Mouse (Mus musculus) hindbrain, postnatal 0 days (tissue): ENCODE measurements around the gene Ntrk1. TPM values are rescaled to one million over a fixed set of nuclear protein-coding genes. Genes with fewer than 3 reads are reported as not detected.

Experiments used
- ATAC-seq: fragments of 200-750 bp; cut with Nextera tagmentation; 2 replicates; pipeline ENCODE4 v1.8.0; 2017; ENCODE audit warnings: mild to moderate bottlenecking, moderate TSS enrichment, moderate library complexity
- DNase-seq: peaks from one replicate; pipeline ENCODE4 v3.0.0-alpha.2; 2015; ENCODE audit warnings: low spot score
- H3K27ac ChIP-seq: fragments of 300-500 bp; sonication (generic); 2 replicates; pipeline ENCODE4 v1.5.1; 2014; ENCODE audit warnings: mild to moderate bottlenecking
- H3K27me3 ChIP-seq: fragments of 300-500 bp; sonication (generic); 2 replicates; pipeline ENCODE4 v1.6.1; 2014; ENCODE audit warnings: low read length, mixed read lengths; ENCODE audit not compliant: insufficient read depth
- H3K36me3 ChIP-seq: fragments of 300-500 bp; sonication (generic); 2 replicates; pipeline ENCODE4 v1.6.1; 2014; ENCODE audit warnings: low read length, mixed read lengths; ENCODE audit not compliant: insufficient read depth
- H3K4me1 ChIP-seq: fragments of 300-500 bp; sonication (generic); 2 replicates; pipeline ENCODE4 v1.6.1; 2014; ENCODE audit warnings: antibody characterized with exemption, low read length, mixed read lengths; ENCODE audit not compliant: insufficient read depth
- H3K4me2 ChIP-seq: fragments of 300-500 bp; sonication (generic); 2 replicates; pipeline ENCODE4 v1.6.1; 2014; ENCODE audit warnings: low read depth, mild to moderate bottlenecking, low read length, moderate library complexity, mixed read lengths
- H3K4me3 ChIP-seq: fragments of 300-500 bp; sonication (generic); 2 replicates; pipeline ENCODE4 v1.5.1; 2014; ENCODE audit warnings: low read length
- H3K9ac ChIP-seq: fragments of 300-500 bp; sonication (generic); replicated peaks from 2 replicates; pipeline ENCODE4 v1.6.1; 2014; ENCODE audit warnings: mild to moderate bottlenecking, low read length, moderate library complexity, mixed read lengths
- H3K9me3 ChIP-seq: fragments of 300-500 bp; sonication (generic); 2 replicates; pipeline ENCODE4 v1.6.1; 2016; ENCODE audit warnings: low read length, mixed read lengths
- CTCF ChIP-seq: IDR thresholded peaks from 2 replicates; pipeline ENCODE4 v1.5.1; 2016; ENCODE audit warnings: antibody characterized with exemption, control low read depth, low read depth
- WGBS: fragments of 180-500 bp; shearing (Covaris S2); extraction: QIAGEN DNeasy Blood & Tissue Kit; methylation state at CpG from one replicate; pipeline ENCODE4 v1.1.7; 2014; 5-methylcytosine and 5-hydroxymethylcytosine counted together
- polyA plus RNA-seq: library from polyadenylated mRNA; unstranded; fragments of >200 nt; fragmentation: Nextera tagmentation; extraction: Ambion mirVana; gene quantifications from 2 replicates; pipeline ENCODE4 v1.2.1, GENCODE M21; 2015
- total RNA-seq: library from RNA; depleted of rRNA; stranded (reverse); fragments of >200 nt; gene quantifications from 2 replicates; pipeline ENCODE4 v1.2.3, GENCODE M21; 2014

The Ntrk1 gene
- total and polyA plus RNA-seq, 2 experiments from 2014 or later: 4.8 to 5.2 TPM

- no peak for TF ChIP-seq CTCF
- Histone ChIP-seq H3K4me3 (no peak overlapping the region), H3K4me1 (no peaks in the 10 kb centered on the region), H3K4me2 (peak overlapping the region; percentile 27; the same call in 1 of the 2 replicates), H3K27me3 (no peaks in the 10 kb centered on the region), H3K36me3 (no peaks in the 10 kb centered on the region), H3K9me3 (no peaks in the 10 kb centered on the region), H3K27ac (no peak overlapping the region), H3K9ac (no peak overlapping the region)
- DNase-seq (no peak), ATAC-seq (no peak)
- 36% methylated on average over 18 of the region's 18 CpGs for WGBS
Measured at GRCm38 (mm10) chr3:87745036-87745659, 49.8 kb downstream of the Ntrk1 start.

- 82% methylated on average over 4 of the region's 4 CpGs for WGBS
- Histone ChIP-seq H3K36me3 (peaks cover under 1% of the 10 kb centered on the region; the same call in 1 of the 2 replicates), H3K9ac (no peak overlapping the region), H3K9me3 (no peaks in the 10 kb centered on the region), H3K4me3 (no peak overlapping the region), H3K27ac (no peak overlapping the region), H3K4me1 (no peaks in the 10 kb centered on the region), H3K27me3 (no peaks in the 10 kb centered on the region), H3K4me2 (no peak overlapping the region)
- DNase-seq (no peak), ATAC-seq (no peak)
- no peak for TF ChIP-seq CTCF
Measured at GRCm38 (mm10) chr3:87743927-87744326, 51.0 kb downstream of the Ntrk1 start.

GRCm38 (mm10) chr3:87742735-87743134, 52.2 kb downstream of the Ntrk1 start:
- ATAC-seq (no peak), DNase-seq (no peak)
- Histone ChIP-seq H3K9me3 (no peaks in the 10 kb centered on the region), H3K4me2 (no peak overlapping the region), H3K27ac (no peak overlapping the region), H3K9ac (no peak overlapping the region), H3K4me3 (no peak overlapping the region), H3K27me3 (no peaks in the 10 kb centered on the region), H3K4me1 (no peaks in the 10 kb centered on the region), H3K36me3 (peaks cover 12% of the 10 kb centered on the region; the same call in 1 of the 2 replicates)
- 89% methylated on average over 16 of the region's 16 CpGs for WGBS
- TF ChIP-seq CTCF: no peak

- WGBS: 84% methylated on average over 3 of the region's 3 CpGs
- peaks cover 16% of the 10 kb centered on the region; the same call in 1 of the 2 replicates for H3K36me3 ChIP-seq
- H3K27ac ChIP-seq: no peak overlapping the region
- DNase-seq: no peak
- no peaks in the 10 kb centered on the region for H3K4me1 ChIP-seq
- H3K4me3 ChIP-seq: no peak overlapping the region
- no peaks in the 10 kb centered on the region for H3K27me3 ChIP-seq
- ATAC-seq: no peak
- H3K9ac ChIP-seq: no peak overlapping the region
- H3K9me3 ChIP-seq: no peaks in the 10 kb centered on the region
- no peak for TF ChIP-seq CTCF
- no peak overlapping the region for H3K4me2 ChIP-seq
Measured at GRCm38 (mm10) chr3:87742013-87742412, 52.9 kb downstream of the Ntrk1 start.

GRCm38 (mm10) chr3:87738906-87739305, 56.1 kb downstream of the Ntrk1 start:
- WGBS: 72% methylated on average over 5 of the region's 5 CpGs
- Histone ChIP-seq H3K9me3 (no peaks in the 10 kb centered on the region), H3K9ac (no peak overlapping the region), H3K4me3 (no peak overlapping the region), H3K27me3 (no peaks in the 10 kb centered on the region; the same call in 1 of the 2 replicates), H3K4me2 (no peak overlapping the region), H3K36me3 (peaks cover 45% of the 10 kb centered on the region), H3K4me1 (no peaks in the 10 kb centered on the region), H3K27ac (no peak overlapping the region)
- ATAC-seq (no peak), DNase-seq (no peak)
- TF ChIP-seq CTCF: no peak

- H3K4me2 ChIP-seq: no peak overlapping the region
- H3K27ac ChIP-seq: no peak overlapping the region
- H3K9me3 ChIP-seq: no peaks in the 10 kb centered on the region
- DNase-seq: no peak
- no peak overlapping the region for H3K4me3 ChIP-seq
- H3K9ac ChIP-seq: no peak overlapping the region
- 90% methylated on average over 9 of the region's 9 CpGs for WGBS
- H3K27me3 ChIP-seq: no peaks in the 10 kb centered on the region; the same call in 1 of the 2 replicates
- H3K4me1 ChIP-seq: no peaks in the 10 kb centered on the region
- ATAC-seq: no peak
- peaks cover 72% of the 10 kb centered on the region for H3K36me3 ChIP-seq
- TF ChIP-seq CTCF: no peak
Measured at GRCm38 (mm10) chr3:87735335-87735734, 59.6 kb downstream of the Ntrk1 start.

GRCm38 (mm10) chr3:87733984-87734761, 60.8 kb downstream of the Ntrk1 start:
- H3K9me3 ChIP-seq: no peaks in the 10 kb centered on the region
- WGBS: 89% methylated on average over 11 of the region's 11 CpGs
- no peak for TF ChIP-seq CTCF
- no peaks in the 10 kb centered on the region; the same call in 1 of the 2 replicates for H3K27me3 ChIP-seq
- no peaks in the 10 kb centered on the region for H3K4me1 ChIP-seq
- DNase-seq: no peak
- H3K36me3 ChIP-seq: peaks cover 83% of the 10 kb centered on the region
- no peak overlapping the region for H3K9ac ChIP-seq
- no peak overlapping the region for H3K4me3 ChIP-seq
- no peak overlapping the region for H3K27ac ChIP-seq
- ATAC-seq: no peak
- H3K4me2 ChIP-seq: no peak overlapping the region
